Mouse (Mus musculus) embryonic facial prominence, embryonic 10.5 days (tissue): ENCODE data around the gene Itpr2. TPM values are rescaled to one million over a fixed set of nuclear protein-coding genes. Genes with fewer than 3 reads are reported as not detected.

ENCODE experiments used
- DNase-seq: peaks from one replicate; pipeline ENCODE4 v3.0.0-alpha.2; 2017; ENCODE audit warnings: low spot score
- H3K27ac ChIP-seq: fragments of 300-500 bp; sonication (generic); replicated peaks from 2 replicates; pipeline ENCODE4 v1.5.1; 2016; ENCODE audit warnings: mild to moderate bottlenecking
- H3K27me3 ChIP-seq: fragments of 300-500 bp; sonication (generic); replicated peaks from 2 replicates; pipeline ENCODE4 v1.6.1; 2016; ENCODE audit warnings: low read depth, mild to moderate bottlenecking; ENCODE audit not compliant: poor library complexity, severe bottlenecking
- H3K36me3 ChIP-seq: fragments of 300-500 bp; sonication (generic); replicated peaks from 2 replicates; pipeline ENCODE4 v1.6.1; 2016; ENCODE audit warnings: mild to moderate bottlenecking, moderate library complexity
- H3K4me1 ChIP-seq: fragments of 300-500 bp; sonication (generic); 2 replicates; pipeline ENCODE4 v1.6.1; 2016
- H3K4me3 ChIP-seq: fragments of 300-500 bp; sonication (generic); 2 replicates; pipeline ENCODE4 v1.5.1; 2016; ENCODE audit warnings: mild to moderate bottlenecking, moderate library complexity
- H3K9me3 ChIP-seq: fragments of 300-500 bp; sonication (generic); 2 replicates; pipeline ENCODE4 v1.6.1; 2016; ENCODE audit warnings: mild to moderate bottlenecking
- WGBS: fragments of 180-500 bp; shearing (Covaris S2); methylation state at CpG from one replicate; pipeline ENCODE4 v1.1.7; 2016; 5-methylcytosine and 5-hydroxymethylcytosine counted together
- polyA plus RNA-seq: library from polyadenylated mRNA; unstranded; fragments of >200 nt; fragmentation: Nextera tagmentation; extraction: Ambion mirVana; gene quantifications from 2 replicates; pipeline ENCODE4 v1.2.1, GENCODE M21; 2016

Itpr2 gene
- polyA plus RNA-seq, 1 experiment from 2014 or later: 4.5 TPM

- Histone ChIP-seq H3K27me3 (peaks cover 39% of the 10 kb centered on the region), H3K27ac (no peak overlapping the region), H3K4me1 (peaks cover 32% of the 10 kb centered on the region), H3K36me3 (no peaks in the 10 kb centered on the region), H3K4me3 (peak overlapping the region; percentile 70), H3K9me3 (no peaks in the 10 kb centered on the region)
- 67% methylated on average over 5 of the region's 5 CpGs for WGBS
- DNase-seq: no peak
These were observed 1.3 kb downstream of the Itpr2 start for GRCm38 (mm10) chr6:146500771-146501170.

GRCm38 (mm10) chr6:146500206-146500605, 1.8 kb downstream of the Itpr2 start:
- H3K9me3 ChIP-seq: no peaks in the 10 kb centered on the region
- H3K27ac ChIP-seq: no peak overlapping the region
- H3K4me3 ChIP-seq: no peak overlapping the region
- peaks cover 39% of the 10 kb centered on the region for H3K27me3 ChIP-seq
- 54% methylated on average over 6 of the region's 6 CpGs for WGBS
- no peaks in the 10 kb centered on the region for H3K36me3 ChIP-seq
- no peak for DNase-seq
- peaks cover 32% of the 10 kb centered on the region for H3K4me1 ChIP-seq

- Histone ChIP-seq H3K4me1 (peaks cover 32% of the 10 kb centered on the region), H3K36me3 (no peaks in the 10 kb centered on the region), H3K9me3 (no peaks in the 10 kb centered on the region), H3K4me3 (no peak overlapping the region), H3K27me3 (peaks cover 39% of the 10 kb centered on the region), H3K27ac (no peak overlapping the region)
- no peak for DNase-seq
- WGBS: 80% methylated on average over 4 of the region's 4 CpGs
These were observed 2.5 kb downstream of the Itpr2 start for GRCm38 (mm10) chr6:146499566-146499965.

- H3K27ac ChIP-seq: no peak overlapping the region
- no peak for DNase-seq
- 82% methylated on average over 3 of the region's 3 CpGs for WGBS
- H3K4me3 ChIP-seq: no peak overlapping the region
- peaks cover 27% of the 10 kb centered on the region for H3K27me3 ChIP-seq
- peaks cover 32% of the 10 kb centered on the region for H3K4me1 ChIP-seq
- no peaks in the 10 kb centered on the region for H3K36me3 ChIP-seq
- no peaks in the 10 kb centered on the region for H3K9me3 ChIP-seq
These were observed 3.6 kb downstream of the Itpr2 start for GRCm38 (mm10) chr6:146498416-146498815.

- H3K27ac ChIP-seq: no peak overlapping the region
- no peak for DNase-seq
- 78% methylated on average over 4 of the region's 4 CpGs for WGBS
These were observed 4.2 kb downstream of the Itpr2 start for GRCm38 (mm10) chr6:146497866-146498265.

GRCm38 (mm10) chr6:146497435-146497834, 4.6 kb downstream of the Itpr2 start:
- Histone ChIP-seq H3K27me3 (peaks cover 20% of the 10 kb centered on the region), H3K36me3 (no peaks in the 10 kb centered on the region), H3K4me3 (no peak overlapping the region), H3K9me3 (no peaks in the 10 kb centered on the region), H3K4me1 (peaks cover 26% of the 10 kb centered on the region), H3K27ac (no peak overlapping the region)
- DNase-seq: no peak
- 82% methylated on average over 3 of the region's 3 CpGs for WGBS

More at GRCm38 (mm10) chr6:146497866-146498265, 4.2 kb downstream of the Itpr2 start:
- Histone ChIP-seq H3K9me3 (no peaks in the 10 kb centered on the region), H3K27me3 (peaks cover 22% of the 10 kb centered on the region), H3K4me1 (peaks cover 31% of the 10 kb centered on the region), H3K4me3 (no peak overlapping the region), H3K36me3 (no peaks in the 10 kb centered on the region)

GRCm38 (mm10) chr6:146491680-146492079, 10.3 kb downstream of the Itpr2 start:
- no peak for DNase-seq
- 90% methylated on average over 2 of the region's 2 CpGs for WGBS
- Histone ChIP-seq H3K4me3 (no peak overlapping the region), H3K4me1 (no peaks in the 10 kb centered on the region), H3K27ac (no peak overlapping the region), H3K9me3 (no peaks in the 10 kb centered on the region), H3K27me3 (no peaks in the 10 kb centered on the region), H3K36me3 (no peaks in the 10 kb centered on the region)

- Histone ChIP-seq H3K9me3 (no peaks in the 10 kb centered on the region), H3K27me3 (no peaks in the 10 kb centered on the region), H3K27ac (no peak overlapping the region), H3K4me1 (no peaks in the 10 kb centered on the region), H3K36me3 (no peaks in the 10 kb centered on the region), H3K4me3 (no peak overlapping the region)
- WGBS: 84% methylated on average over 9 of the region's 9 CpGs
- DNase-seq: no peak
These were observed 11.5 kb downstream of the Itpr2 start for GRCm38 (mm10) chr6:146490416-146490960.

- H3K4me3 ChIP-seq: no peak overlapping the region
- no peaks in the 10 kb centered on the region for H3K9me3 ChIP-seq
- H3K27ac ChIP-seq: no peak overlapping the region
- no peaks in the 10 kb centered on the region for H3K36me3 ChIP-seq
- H3K27me3 ChIP-seq: no peaks in the 10 kb centered on the region
- WGBS: 82% methylated on average over 6 of the region's 6 CpGs
- no peak for DNase-seq
- H3K4me1 ChIP-seq: no peaks in the 10 kb centered on the region
These were observed 12.2 kb downstream of the Itpr2 start for GRCm38 (mm10) chr6:146489841-146490240.

GRCm38 (mm10) chr6:146488749-146489148, 13.3 kb downstream of the Itpr2 start:
- Histone ChIP-seq H3K9me3 (no peaks in the 10 kb centered on the region), H3K4me3 (no peak overlapping the region), H3K27me3 (no peaks in the 10 kb centered on the region), H3K36me3 (no peaks in the 10 kb centered on the region), H3K27ac (no peak overlapping the region), H3K4me1 (no peaks in the 10 kb centered on the region)
- 90% methylated on average over 3 of the region's 3 CpGs for WGBS
- DNase-seq: no peak

GRCm38 (mm10) chr6:146487079-146487478, 14.9 kb downstream of the Itpr2 start:
- DNase-seq: no peak

GRCm38 (mm10) chr6:146486073-146486472, 15.9 kb downstream of the Itpr2 start:
- Histone ChIP-seq H3K36me3 (no peaks in the 10 kb centered on the region), H3K4me1 (peaks cover 21% of the 10 kb centered on the region), H3K27ac (no peak overlapping the region), H3K9me3 (no peaks in the 10 kb centered on the region), H3K27me3 (no peaks in the 10 kb centered on the region), H3K4me3 (no peak overlapping the region)
- 54% methylated on average over 4 of the region's 4 CpGs for WGBS
- DNase-seq: no peak

More at GRCm38 (mm10) chr6:146487079-146487478, 14.9 kb downstream of the Itpr2 start:
- Histone ChIP-seq H3K4me1 (peaks cover 12% of the 10 kb centered on the region), H3K27me3 (no peaks in the 10 kb centered on the region), H3K27ac (no peak overlapping the region), H3K4me3 (no peak overlapping the region), H3K9me3 (no peaks in the 10 kb centered on the region), H3K36me3 (no peaks in the 10 kb centered on the region)
- WGBS: 79% methylated on average over 9 of the region's 9 CpGs

- no peak overlapping the region for H3K4me3 ChIP-seq
- WGBS: 77% methylated on average over 6 of the region's 6 CpGs
- H3K36me3 ChIP-seq: no peaks in the 10 kb centered on the region
- DNase-seq: no peak
- H3K27ac ChIP-seq: no peak overlapping the region
- H3K9me3 ChIP-seq: no peaks in the 10 kb centered on the region
- no peaks in the 10 kb centered on the region for H3K27me3 ChIP-seq
- H3K4me1 ChIP-seq: peaks cover 26% of the 10 kb centered on the region
These were observed 20.6 kb downstream of the Itpr2 start for GRCm38 (mm10) chr6:146481441-146481840.
